Mouse (Mus musculus) kidney, adult 2 months (tissue): ENCODE data around the gene Rps12-ps3. TPM values are rescaled to one million over a fixed set of nuclear protein-coding genes. Genes with fewer than 3 reads are reported as not detected.

ENCODE experiments used
- DNase-seq: peaks from one replicate; pipeline ENCODE4 v3.0.0; 2021
- H3K27ac ChIP-seq: fragments of 200-500 bp; 2 replicates; pipeline ENCODE4 v1.5.1; 2012; ENCODE audit warnings: low read depth, low read length, control low read depth, inconsistent platforms; ENCODE audit not compliant: insufficient read depth
- H3K27me3 ChIP-seq: fragments of 200-500 bp; replicated peaks from 2 replicates; pipeline ENCODE4 v1.6.1; 2012; ENCODE audit warnings: mild to moderate bottlenecking, moderate library complexity, low read length, inconsistent platforms; ENCODE audit not compliant: control insufficient read depth, insufficient read depth
- H3K36me3 ChIP-seq: fragments of 200-500 bp; 2 replicates; pipeline ENCODE4 v1.6.1; 2012; ENCODE audit warnings: mild to moderate bottlenecking, moderate library complexity, low read length, inconsistent platforms; ENCODE audit not compliant: control insufficient read depth, insufficient read depth
- H3K4me1 ChIP-seq: fragments of 200-500 bp; 2 replicates; pipeline ENCODE4 v1.6.1; 2011; ENCODE audit warnings: low read length; ENCODE audit not compliant: control insufficient read depth, insufficient read depth
- H3K4me3 ChIP-seq: fragments of 200-500 bp; 2 replicates; pipeline ENCODE4 v1.5.1; 2011; ENCODE audit warnings: mild to moderate bottlenecking, low read depth, low read length, control low read depth; ENCODE audit not compliant: insufficient read depth
- CTCF ChIP-seq: fragments of 200-500 bp; conservative IDR thresholded peaks from 2 replicates; pipeline ENCODE4 v1.5.1; 2011; ENCODE audit warnings: low read depth, mild to moderate bottlenecking, control low read depth, low read length, moderate library complexity, mixed read lengths; ENCODE audit not compliant: insufficient read depth, insufficient read length
- POLR2A ChIP-seq: fragments of 200-500 bp; IDR thresholded peaks from one replicate; pipeline ENCODE4 v1.6.1; 2011; ENCODE audit warnings: low read depth, low read length, control low read depth
- WGBS: fragments of 180-500 bp; shearing (Covaris S2); methylation state at CpG from one replicate; pipeline ENCODE4 v1.1.7; 2018; 5-methylcytosine and 5-hydroxymethylcytosine counted together
- polyA plus RNA-seq: library from polyadenylated mRNA; depleted of rRNA; stranded (reverse); fragments of >200 nt; gene quantifications from 2 replicates; pipeline ENCODE4 v1.2.3, GENCODE M21; 2012

Gene Rps12-ps3
- polyA plus RNA-seq, 1 experiment: 1,736 TPM

GRCm38 (mm10) chr19:59342964-59343363 is 20.9 kb downstream of the Rps12-ps3 start:
- no peak overlapping the region for H3K4me3 ChIP-seq
- peaks cover 3% of the 10 kb centered on the region; the same call in 1 of the 2 replicates for H3K4me1 ChIP-seq
- H3K27me3 ChIP-seq: no peaks in the 10 kb centered on the region
- H3K36me3 ChIP-seq: no peaks in the 10 kb centered on the region
- H3K27ac ChIP-seq: no peak overlapping the region
- no peak for DNase-seq
- TF ChIP-seq CTCF (no peak), POLR2A (no peak)
- 56% methylated on average over 2 of the region's 2 CpGs for WGBS

- H3K27me3 ChIP-seq: no peaks in the 10 kb centered on the region
- DNase-seq: peak; percentile 50
- TF ChIP-seq POLR2A (no peak), CTCF (no peak)
- H3K4me3 ChIP-seq: peak overlapping the region; percentile 73
- no peak overlapping the region for H3K27ac ChIP-seq
- peaks cover 3% of the 10 kb centered on the region; the same call in 1 of the 2 replicates for H3K4me1 ChIP-seq
- WGBS: 2% methylated on average over 14 of the region's 14 CpGs
- no peaks in the 10 kb centered on the region for H3K36me3 ChIP-seq
Observed at GRCm38 (mm10) chr19:59344304-59344711, 22.2 kb downstream of the Rps12-ps3 start.

- Histone ChIP-seq H3K36me3 (no peaks in the 10 kb centered on the region), H3K27me3 (no peaks in the 10 kb centered on the region), H3K4me3 (peak overlapping the region; percentile 73), H3K27ac (0 out of 2 replicates have a peak overlapping the region, but pooled peaks have one; percentile 42), H3K4me1 (peaks cover 3% of the 10 kb centered on the region; the same call in 1 of the 2 replicates)
- under 1% methylated on average over 69 of the region's 70 CpGs for WGBS
- peak; percentile 66 for DNase-seq
- TF ChIP-seq CTCF: 0 out of 2 replicates have a peak, but pooled peaks have one; percentile 9
- TF ChIP-seq POLR2A: no peak
Observed at GRCm38 (mm10) chr19:59345081-59345657, 23.1 kb downstream of the Rps12-ps3 start.

- H3K36me3 ChIP-seq: no peaks in the 10 kb centered on the region
- peak; percentile 93 for DNase-seq
- H3K27me3 ChIP-seq: no peaks in the 10 kb centered on the region
- 1% methylated on average over 91 of the region's 91 CpGs for WGBS
- no peak for TF ChIP-seq POLR2A
- TF ChIP-seq CTCF: no peak
- peak within 1 kb of the TSS; percentile 42; the same call in 1 of the 2 replicates for H3K27ac ChIP-seq
- H3K4me1 ChIP-seq: peaks cover 3% of the 10 kb centered on the region; the same call in 1 of the 2 replicates
- peak within 1 kb of the TSS; percentile 73 for H3K4me3 ChIP-seq
Observed at GRCm38 (mm10) chr19:59345658-59346283, 23.7 kb downstream of the Rps12-ps3 start, which contains the start of gene Pdzd8. Gene Pdzd8, minus strand, starts transcription at chr19:59345780.

GRCm38 (mm10) chr19:59346325-59346724 is 24.2 kb downstream of the Rps12-ps3 start:
- H3K4me3 ChIP-seq: peak overlapping the region; percentile 73
- WGBS: 7% methylated on average over 11 of the region's 11 CpGs
- no peaks in the 10 kb centered on the region for H3K36me3 ChIP-seq
- no peaks in the 10 kb centered on the region for H3K27me3 ChIP-seq
- H3K27ac ChIP-seq: no peak overlapping the region
- no peak for DNase-seq
- no peak for TF ChIP-seq POLR2A
- no peak for TF ChIP-seq CTCF
- peaks cover 3% of the 10 kb centered on the region; the same call in 1 of the 2 replicates for H3K4me1 ChIP-seq

GRCm38 (mm10) chr19:59349329-59349960 is 27.4 kb downstream of the Rps12-ps3 start:
- Histone ChIP-seq H3K27ac (no peak overlapping the region), H3K36me3 (no peaks in the 10 kb centered on the region), H3K4me3 (no peak overlapping the region), H3K4me1 (no peaks in the 10 kb centered on the region), H3K27me3 (no peaks in the 10 kb centered on the region)
- TF ChIP-seq POLR2A: no peak
- no peak for TF ChIP-seq CTCF
- DNase-seq: no peak
- WGBS: 80% methylated on average over 6 of the region's 6 CpGs

- no peak overlapping the region for H3K27ac ChIP-seq
- TF ChIP-seq CTCF (no peak), POLR2A (no peak)
- no peaks in the 10 kb centered on the region for H3K4me1 ChIP-seq
- H3K4me3 ChIP-seq: no peak overlapping the region
- H3K27me3 ChIP-seq: no peaks in the 10 kb centered on the region
- no peak for DNase-seq
- H3K36me3 ChIP-seq: no peaks in the 10 kb centered on the region
- 83% methylated on average over 7 of the region's 7 CpGs for WGBS
Observed at GRCm38 (mm10) chr19:59350273-59350903, 28.3 kb downstream of the Rps12-ps3 start.
